Mouse (Mus musculus): ENCODE measurements around the gene Trmt13.

- TF ChIP-seq CTCF (IDR thresholded peaks at IDR 0.05; ENCODE audit: low read depth): no peak
- no peak for TF ChIP-seq EP300 (optimal IDR thresholded peaks at IDR 0.05)
Measured at GRCm38 (mm10) chr3:116632971-116633370, 18.6 kb upstream of the Trmt13 start.

Measured in stomach, postnatal 0 days (tissue).